Mouse (Mus musculus) cerebellum, adult 11 months (tissue): ENCODE results near the gene Enoph1.
A peak's percentile ranks its signal among the peaks of the same experiment; 100 is the strongest.

Experiments used
- DNase-seq: peaks from one replicate; pipeline ENCODE4 v3.0.0; 2022

The Enoph1 gene

GRCm38 (mm10) chr5:100039602-100040142, at the start of gene Enoph1, which contains the start of gene Hnrnpdl:
Gene Enoph1, plus strand, starts transcription at chr5:100039985.
Gene Hnrnpdl, minus strand, starts transcription at chr5:100039664.
- peak; percentile 93 for DNase-seq

- no peak for DNase-seq
Measured at GRCm38 (mm10) chr5:99994166-99994565, 45.6 kb upstream of the Enoph1 start.

- no peak for DNase-seq
Measured at GRCm38 (mm10) chr5:99994680-99995079, 45.1 kb upstream of the Enoph1 start.

- DNase-seq, result no peak
Measured at GRCm38 (mm10) chr5:100000048-100000447, 39.7 kb upstream of the Enoph1 start.

GRCm38 (mm10) chr5:100000500-100000899, 39.3 kb upstream of the Enoph1 start:
- DNase-seq, result no peak

- DNase-seq, result no peak
Measured at GRCm38 (mm10) chr5:100003895-100004294, 35.9 kb upstream of the Enoph1 start.

- no peak for DNase-seq
Measured at GRCm38 (mm10) chr5:100005431-100005830, 34.4 kb upstream of the Enoph1 start.

GRCm38 (mm10) chr5:100005896-100006295, 33.9 kb upstream of the Enoph1 start:
- DNase-seq, result no peak

GRCm38 (mm10) chr5:100006324-100007039, 33.3 kb upstream of the Enoph1 start:
- DNase-seq, result no peak

GRCm38 (mm10) chr5:100007040-100007375, 32.8 kb upstream of the Enoph1 start:
- no peak for DNase-seq

- no peak for DNase-seq
Measured at GRCm38 (mm10) chr5:100008485-100008884, 31.3 kb upstream of the Enoph1 start.

- no peak for DNase-seq
Measured at GRCm38 (mm10) chr5:100012599-100012998, 27.2 kb upstream of the Enoph1 start.

- DNase-seq, result no peak
Measured at GRCm38 (mm10) chr5:100020089-100020488, 19.7 kb upstream of the Enoph1 start.

- DNase-seq, result peak; percentile 37
Measured at GRCm38 (mm10) chr5:100024403-100024802, 15.4 kb upstream of the Enoph1 start.

- no peak for DNase-seq
Measured at GRCm38 (mm10) chr5:100024868-100025267, 14.9 kb upstream of the Enoph1 start.

- DNase-seq, result no peak
Measured at GRCm38 (mm10) chr5:100030069-100030468, 9.7 kb upstream of the Enoph1 start.

- no peak for DNase-seq
Measured at GRCm38 (mm10) chr5:100032107-100032506, 7.7 kb upstream of the Enoph1 start.

GRCm38 (mm10) chr5:100032646-100033045, 7.1 kb upstream of the Enoph1 start:
- no peak for DNase-seq

GRCm38 (mm10) chr5:100035950-100036349, 3.8 kb upstream of the Enoph1 start:
- DNase-seq, result no peak

GRCm38 (mm10) chr5:100036681-100037080, 3.1 kb upstream of the Enoph1 start:
- no peak for DNase-seq

GRCm38 (mm10) chr5:100037965-100038713, 1.6 kb upstream of the Enoph1 start:
- DNase-seq, result peak; percentile 86

- peak; percentile 97 for DNase-seq
Measured at GRCm38 (mm10) chr5:100038714-100039601, 827 bp upstream of the Enoph1 start.

GRCm38 (mm10) chr5:100040281-100040784, 548 bp downstream of the Enoph1 start:
- DNase-seq, result peak; percentile 44
